Mouse (Mus musculus) ES-Bruce4 (cell line): ENCODE results near the gene Zdbf2.

Source experiments
- CTCF ChIP-seq: IDR thresholded peaks from one replicate; pipeline ENCODE4 v1.8.1; 2011; ENCODE audit warnings: low read depth, low read length
- POLR2A ChIP-seq: IDR thresholded peaks from one replicate; pipeline ENCODE4 v1.8.1; 2011; ENCODE audit warnings: low read length; ENCODE audit not compliant: insufficient read depth

DNA sequence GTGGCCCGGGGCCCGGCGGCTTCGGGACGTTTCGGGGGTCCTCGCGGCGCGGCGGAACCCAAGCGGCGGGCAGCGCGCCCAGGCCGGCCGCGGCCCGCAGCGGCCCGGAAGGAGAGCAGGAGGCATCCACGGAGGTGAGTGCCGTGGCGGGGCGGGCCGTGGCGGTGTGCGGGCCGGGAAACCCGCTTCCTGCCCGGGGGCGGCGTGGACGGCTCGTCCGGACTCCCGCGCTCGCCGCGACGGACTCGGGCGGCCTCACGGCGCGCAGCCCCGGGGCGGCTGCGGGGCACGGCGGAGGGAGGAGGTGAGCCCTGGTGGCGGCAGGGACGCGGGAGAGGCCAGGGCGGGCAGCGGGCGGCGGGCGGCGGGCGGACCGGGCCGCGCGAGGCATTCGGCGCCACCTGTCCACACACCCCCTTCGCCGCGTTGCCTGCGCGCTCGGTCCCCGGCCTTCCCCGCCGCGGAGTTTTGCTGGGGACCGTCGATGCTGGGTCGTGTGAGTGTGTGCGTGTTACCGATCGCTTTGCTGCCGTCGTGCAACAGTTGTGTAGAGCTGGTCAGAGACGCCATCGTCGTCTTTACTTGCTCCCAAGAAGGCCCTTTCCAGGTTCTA is 380 bp downstream of the Zdbf2 start:
- TF ChIP-seq CTCF (no peak), POLR2A (no peak)
